Mouse (Mus musculus) MEL (cell line): Measurements from ENCODE around the gene Poldip2. TPM values are rescaled to one million over a fixed set of nuclear protein-coding genes. Genes with fewer than 3 reads are reported as not detected.

Source experiments
- DNase-seq: peaks from one replicate; pipeline ENCODE4 v3.0.0; 2011; ENCODE audit warnings: low read depth, low spot score
- H3K27ac ChIP-seq: 2 replicates; pipeline ENCODE4 v1.5.1; 2012; ENCODE audit warnings: low read depth, mild to moderate bottlenecking, control low read depth, low read length, moderate library complexity; ENCODE audit not compliant: control insufficient read depth
- H3K27me3 ChIP-seq, 2 experiments: fragments of 150-350 bp in 1 of 2; sonication (generic) in 1 of 2; 2 replicates each; pipeline ENCODE4 v1.6.1; 2012; ENCODE audit warnings: low read length in 2 of 2, mild to moderate bottlenecking in 2 of 2, improper control_type of control experiment in 1 of 2, moderate library complexity in 1 of 2; ENCODE audit not compliant: insufficient read depth in 2 of 2, control insufficient read depth in 1 of 2
- H3K36me3 ChIP-seq, 2 experiments: 2 replicates each; pipeline ENCODE4 v1.6.1; 2012 to 2014; ENCODE audit warnings: low read length in 2 of 2, improper control_type of control experiment in 1 of 2, inconsistent platforms in 1 of 2, mild to moderate bottlenecking in 1 of 2; ENCODE audit not compliant: insufficient read depth in 2 of 2, control insufficient read depth in 1 of 2
- H3K4me1 ChIP-seq, 2 experiments: fragments of 150-350 bp in 1 of 2; sonication (generic) in 1 of 2; 2 replicates each; pipeline ENCODE4 v1.6.1; 2012; ENCODE audit warnings: low read length in 2 of 2, improper control_type of control experiment in 1 of 2, mild to moderate bottlenecking in 1 of 2; ENCODE audit not compliant: insufficient read depth in 2 of 2, control insufficient read depth in 1 of 2
- H3K4me3 ChIP-seq, 2 experiments: fragments of 150-350 bp in 1 of 2; sonication (generic) in 1 of 2; 2 replicates each; pipeline ENCODE4 v1.5.1; 2012; ENCODE audit warnings: low read depth in 2 of 2, low read length in 2 of 2, mild to moderate bottlenecking in 2 of 2, moderate library complexity in 2 of 2, control low read depth in 1 of 2, improper control_type of control experiment in 1 of 2; ENCODE audit not compliant: control insufficient read depth in 1 of 2, insufficient read depth in 1 of 2
- H3K79me2 ChIP-seq: 2 replicates; pipeline ENCODE4 v1.6.1; 2012; ENCODE audit warnings: mild to moderate bottlenecking, low read length, moderate library complexity; ENCODE audit not compliant: control insufficient read depth, poor library complexity, insufficient read depth
- H3K9ac ChIP-seq: 2 replicates; pipeline ENCODE4 v1.6.1; 2012; ENCODE audit warnings: low read depth, mild to moderate bottlenecking, control low read depth, low read length, moderate library complexity; ENCODE audit not compliant: control insufficient read depth, poor library complexity, severe bottlenecking
- H3K9me3 ChIP-seq: fragments of 150-350 bp; sonication (generic); replicated peaks from 2 replicates; pipeline ENCODE4 v1.6.1; 2012; ENCODE audit warnings: mild to moderate bottlenecking, low read length, improper control_type of control experiment, moderate library complexity; ENCODE audit not compliant: insufficient read depth
- CTCF ChIP-seq, 3 experiments: IDR thresholded peaks in 2 of 3; conservative IDR thresholded peaks in 1 of 3; 2 replicates each; pipeline ENCODE4 v1.5.1; 2011 to 2012; ENCODE audit warnings: low read length in 3 of 3, low read depth in 2 of 3, mild to moderate bottlenecking in 2 of 3, improper control_type of control experiment in 1 of 3, inconsistent platforms in 1 of 3, mixed read lengths in 1 of 3, moderate library complexity in 1 of 3; ENCODE audit not compliant: control insufficient read depth in 1 of 3, insufficient read depth in 1 of 3, poor library complexity in 1 of 3, severe bottlenecking in 1 of 3
- ELF1 ChIP-seq: IDR thresholded peaks from 2 replicates; pipeline ENCODE4 v1.6.1; 2014; ENCODE audit warnings: low read depth, mild to moderate bottlenecking, inconsistent platforms, low read length, improper control_type of control experiment, moderate library complexity
- GATA1 ChIP-seq: IDR thresholded peaks from 2 replicates; pipeline ENCODE4 v1.6.1; 2011; ENCODE audit warnings: low read depth, low read length, improper control_type of control experiment
- MAX ChIP-seq: IDR thresholded peaks from 2 replicates; pipeline ENCODE4 v1.6.1; 2011; ENCODE audit warnings: low read length, improper control_type of control experiment
- MEF2A ChIP-seq: IDR thresholded peaks from 2 replicates; pipeline ENCODE4 v1.6.1; 2014; ENCODE audit warnings: low read depth, mild to moderate bottlenecking, inconsistent platforms, low read length, improper control_type of control experiment; ENCODE audit not compliant: poor library complexity, insufficient replicate concordance, severe bottlenecking; ENCODE audit errors: extremely low read depth
- MXI1 ChIP-seq: IDR thresholded peaks from 2 replicates; pipeline ENCODE4 v1.6.1; 2011; ENCODE audit warnings: mild to moderate bottlenecking, low read depth, low read length, improper control_type of control experiment
- MYC ChIP-seq: IDR thresholded peaks from 2 replicates; pipeline ENCODE4 v1.6.1; 2011; ENCODE audit warnings: low read depth, mild to moderate bottlenecking, low read length, improper control_type of control experiment, moderate library complexity
- POLR2A ChIP-seq, 2 experiments: IDR thresholded peaks; 2 replicates each; pipeline ENCODE4 v1.6.1; 2011 to 2012; ENCODE audit warnings: low read length in 2 of 2, mild to moderate bottlenecking in 2 of 2, control low read depth in 1 of 2, improper control_type of control experiment in 1 of 2, low read depth in 1 of 2, moderate library complexity in 1 of 2; ENCODE audit not compliant: control insufficient read depth in 1 of 2, insufficient read depth in 1 of 2, poor library complexity in 1 of 2
- RAD21 ChIP-seq: IDR thresholded peaks from 2 replicates; pipeline ENCODE4 v1.6.1; 2011; ENCODE audit warnings: mild to moderate bottlenecking, low read depth, low read length, improper control_type of control experiment
- SMC3 ChIP-seq: IDR thresholded peaks from 2 replicates; pipeline ENCODE4 v1.6.1; 2011; ENCODE audit warnings: low read depth, low read length, improper control_type of control experiment
- TAL1 ChIP-seq: IDR thresholded peaks from 2 replicates; pipeline ENCODE4 v1.6.1; 2012; ENCODE audit warnings: mild to moderate bottlenecking, inconsistent platforms, low read length, moderate library complexity, mixed read lengths
- TBP ChIP-seq: IDR thresholded peaks from 2 replicates; pipeline ENCODE4 v1.8.0; 2011; ENCODE audit warnings: low read depth, low read length, improper control_type of control experiment
- USF1 ChIP-seq: IDR thresholded peaks from 2 replicates; pipeline ENCODE4 v1.6.1; 2014; ENCODE audit warnings: low read depth, mild to moderate bottlenecking, inconsistent platforms, low read length, improper control_type of control experiment, moderate library complexity
- ZC3H11A ChIP-seq: IDR thresholded peaks from 2 replicates; pipeline ENCODE4 v1.6.1; 2012; ENCODE audit warnings: low read depth, mild to moderate bottlenecking, inconsistent platforms, low read length, improper control_type of control experiment
- ZMIZ1 ChIP-seq: IDR thresholded peaks from 2 replicates; pipeline ENCODE4 v1.6.1; 2012; ENCODE audit warnings: low read depth, mild to moderate bottlenecking, inconsistent platforms, low read length, improper control_type of control experiment, moderate library complexity
- polyA plus RNA-seq, 2 experiments: library from polyadenylated mRNA; stranded (reverse) in 1 of 2; unstranded in 1 of 2; fragments of >175 nt in 1 of 2; fragments of >200 nt in 1 of 2; gene quantifications; 2 replicates each; pipeline versions ENCODE4 v1.2.1 to v1.2.4; 2012; ENCODE audit warnings: low replicate concordance in 2 of 2, low read depth in 1 of 2; ENCODE audit not compliant: insufficient read length in 2 of 2, insufficient read depth in 1 of 2, missing spikeins in 1 of 2
- total RNA-seq: library from RNA; depleted of rRNA; stranded (reverse); fragments of 300-350 nt; gene quantifications from 2 replicates; pipeline ENCODE4 v1.2.3, GENCODE M21; 2012

The Poldip2 gene
- total and polyA plus RNA-seq, 3 experiments: 166 to 260 (median 182) TPM

- TF ChIP-seq ZC3H11A: peak; percentile 55
- TF ChIP-seq, all 39 proteins: peak for 7
Observed at GRCm38 (mm10) chr11:78509148-78509547, 2.8 kb upstream of the Poldip2 start (continued).

- H3K4me1 ChIP-seq: peaks cover 0 to 12% of the 10 kb centered on the region in 2 experiments; a peak in 3 of 4 replicates
- peak overlapping the region; percentile 88 to 93 for H3K4me3 ChIP-seq
- TF ChIP-seq TBP: no peak
- TF ChIP-seq ZMIZ1: no peak
- TF ChIP-seq TAL1: no peak
- TF ChIP-seq MYC: no peak
- 0 out of 4 replicates have a peak, but pooled peaks of 1 of the 2 experiments have one; percentile 24 for TF ChIP-seq POLR2A (IDR thresholded peaks at IDR 0.05; ENCODE audit: control insufficient read depth in 1 of 2, insufficient read depth in 1 of 2, low read depth in 1 of 2, low read length in 2 of 2, poor library complexity in 1 of 2)
- TF ChIP-seq ELF1: no peak
- TF ChIP-seq MAX: no peak
- TF ChIP-seq GATA1: no peak
- DNase-seq: no peak
- H3K9ac ChIP-seq: peak overlapping the region; percentile 96
- peaks cover 18% of the 10 kb centered on the region in 2 experiments for H3K36me3 ChIP-seq
- no peaks in the 10 kb centered on the region for H3K27me3 ChIP-seq
- H3K79me2 ChIP-seq: peaks cover 25% of the 10 kb centered on the region
- no peaks in the 10 kb centered on the region for H3K9me3 ChIP-seq
- no peak overlapping the region for H3K27ac ChIP-seq
Observed at GRCm38 (mm10) chr11:78513106-78513790, 1.3 kb downstream of the Poldip2 start.

GRCm38 (mm10) chr11:78515549-78516325 is 3.7 kb downstream of the Poldip2 start:
- Histone ChIP-seq H3K79me2 (peaks cover 25% of the 10 kb centered on the region), H3K36me3 (peaks cover 17 to 20% of the 10 kb centered on the region in 2 experiments), H3K27ac (no peak overlapping the region), H3K4me3 (no peak overlapping the region), H3K4me1 (peaks cover 0 to 12% of the 10 kb centered on the region in 2 experiments; a peak in 3 of 4 replicates), H3K27me3 (no peaks in the 10 kb centered on the region), H3K9me3 (no peaks in the 10 kb centered on the region), H3K9ac (no peak overlapping the region)
- peak; percentile 72 for DNase-seq
- TF ChIP-seq SMC3: peak; percentile 51
- TF ChIP-seq RAD21: peak; percentile 35
- no peak for TF ChIP-seq ZMIZ1
- peak; percentile 55 to 79 (median 70) for TF ChIP-seq CTCF (IDR thresholded peaks at IDR 0.05 in 2 of 3, conservative IDR thresholded peaks at IDR 0.05 in 1 of 3; ENCODE audit: control insufficient read depth in 1 of 3, insufficient read depth in 1 of 3, low read depth in 2 of 3, low read length in 3 of 3, poor library complexity in 1 of 3, severe bottlenecking in 1 of 3)
- TF ChIP-seq USF1: no peak
- no peak for TF ChIP-seq MEF2A
- 0 out of 2 replicates have a peak, but pooled peaks have one; percentile 33 for TF ChIP-seq MXI1
- peak; percentile 28; the same call in 1 of the 2 replicates for TF ChIP-seq ZC3H11A
